Mouse (Mus musculus): ENCODE data around the gene Psmb3. TPM values are rescaled to one million over a fixed set of nuclear protein-coding genes. Genes with fewer than 3 reads are reported as not detected.
A peak's percentile ranks its signal among the peaks of the same experiment; 100 is the strongest.

The Psmb3 gene
- total and polyA plus RNA-seq, 3 experiments = 560 to 1,251 (median 863) TPM

DNA sequence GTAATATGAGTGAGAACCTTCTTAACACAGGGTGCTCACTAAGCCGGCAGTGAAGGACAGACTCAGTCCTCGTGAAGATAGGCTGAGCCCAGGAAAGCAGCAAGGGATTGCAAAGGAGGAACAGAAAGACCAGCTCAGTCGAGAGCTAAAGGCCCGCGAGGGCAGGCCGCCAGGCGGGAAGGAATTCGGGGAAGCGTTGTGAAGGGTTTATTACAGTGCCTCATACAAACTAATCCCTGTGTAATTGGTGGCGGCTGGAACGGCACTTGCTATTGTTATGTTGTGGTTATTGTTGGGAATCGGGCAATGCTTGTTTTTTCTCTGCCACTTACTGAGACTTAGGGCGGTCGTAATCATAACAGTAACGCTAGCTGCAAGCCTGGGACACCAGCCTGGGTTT is 25.8 kb upstream of the Psmb3 start:
- in situ Hi-C loops (cut with MboI; ENCODE audit: low pct_ligation_motif_present, low pct_unique_long_range_greater_than_20kb, low sequenced_read_pairs) (no loop called here), dilution Hi-C loops (cut with MboI; ENCODE audit: extremely low pct_ligation_motif_present, extremely low pct_unique_long_range_greater_than_20kb, low sequenced_read_pairs) (no loop called here)
- Histone ChIP-seq H3K79me2 (replicated peaks; ENCODE audit: control insufficient read depth, extremely low read depth, insufficient read depth, poor library complexity, severe bottlenecking) (no peaks in the 10 kb centered on the region), H3K9ac (ENCODE audit: insufficient read depth, low read depth) (no peak overlapping the region), H3K4me1 (ENCODE audit: control insufficient read depth in 1 of 2, insufficient read depth in 2 of 2) (no peaks in the 10 kb centered on the region), H3K4me2 (ENCODE audit: insufficient read depth, low read depth, poor library complexity, severe bottlenecking) (no peak overlapping the region), H3K36me3 (replicated peaks in 1 of 2; ENCODE audit: control insufficient read depth in 1 of 2, insufficient read depth in 1 of 2, low read length in 1 of 2) (peaks cover 93 to 99% of the 10 kb centered on the region in 2 experiments), H3K4me3 (replicated peaks in 1 of 3; ENCODE audit: low read depth in 2 of 3, low read length in 2 of 3, poor library complexity in 1 of 3) (no peak overlapping the region), H3K27ac (ENCODE audit: insufficient read depth, low read depth) (no peak overlapping the region), H3K9me3 (replicated peaks; ENCODE audit: low read length) (no peaks in the 10 kb centered on the region), H3K27me3 (replicated peaks) (no peaks in the 10 kb centered on the region)
- no peak for TF ChIP-seq EP300 (IDR thresholded peaks at IDR 0.05; ENCODE audit: low read length)
- TF ChIP-seq NRF1 (IDR thresholded peaks at IDR 0.05; ENCODE audit: low read depth, low read length) = no peak
- no peak for TF ChIP-seq CTCF (conservative IDR thresholded peaks at IDR 0.05 in 1 of 2, IDR thresholded peaks at IDR 0.05 in 1 of 2; ENCODE audit: low read depth in 2 of 2, low read length in 2 of 2)
- TF ChIP-seq BHLHE40 (IDR thresholded peaks at IDR 0.05; ENCODE audit: low read depth, low read length) = no peak
- no peak for TF ChIP-seq CHD1 (IDR thresholded peaks at IDR 0.05; ENCODE audit: low read depth, low read length)
- TF ChIP-seq ZMIZ1 (IDR thresholded peaks at IDR 0.05; ENCODE audit: low read depth, low read length) = no peak
- TF ChIP-seq MAX (IDR thresholded peaks at IDR 0.05; ENCODE audit: low read length) = no peak
- no peak for TF ChIP-seq JUN (IDR thresholded peaks at IDR 0.05; ENCODE audit: insufficient read depth, low read depth, low read length)
- TF ChIP-seq MAZ (IDR thresholded peaks at IDR 0.05; ENCODE audit: low read depth, low read length) = no peak
- TF ChIP-seq JUND (conservative IDR thresholded peaks at IDR 0.05; ENCODE audit: low read depth, low read length) = no peak
- no peak for TF ChIP-seq E2F4 (IDR thresholded peaks at IDR 0.05; ENCODE audit: insufficient replicate concordance, low read depth, low read length)
- no peak for TF ChIP-seq TBP (conservative IDR thresholded peaks at IDR 0.05; ENCODE audit: low read depth, low read length)
- TF ChIP-seq ETS1 (conservative IDR thresholded peaks at IDR 0.05; ENCODE audit: low read depth, low read length) = no peak
- no peak for TF ChIP-seq CHD2 (IDR thresholded peaks at IDR 0.05; ENCODE audit: low read length)
- TF ChIP-seq GABPA (IDR thresholded peaks at IDR 0.05; ENCODE audit: insufficient replicate concordance, low read depth, low read length) = no peak
- TF ChIP-seq POLR2AphosphoS2 (IDR thresholded peaks at IDR 0.05; ENCODE audit: low read depth, low read length) = no peak
- no peak for DNase-seq (ENCODE audit: extremely low read depth)

DNA sequence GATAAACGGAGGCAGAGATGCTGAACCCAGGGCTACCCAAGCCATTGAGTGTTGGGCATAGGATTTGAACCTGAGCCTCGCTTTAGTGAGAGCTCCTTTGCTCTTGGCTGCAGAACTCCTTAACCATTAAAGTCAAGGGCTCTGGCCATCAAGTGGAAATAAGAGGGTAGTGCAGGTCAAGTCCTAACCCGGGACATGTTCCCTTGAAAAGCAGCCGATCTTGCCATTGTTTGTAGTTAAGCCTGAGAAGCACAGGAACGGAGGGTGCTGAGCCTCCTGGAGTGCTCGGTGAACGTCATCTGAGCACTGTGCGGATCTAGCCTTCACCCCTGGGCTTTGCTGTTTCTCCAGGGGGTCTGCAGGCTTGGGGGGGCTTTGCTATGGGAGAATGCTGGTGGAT is 25.4 kb upstream of the Psmb3 start:
- no peaks in the 10 kb centered on the region for H3K27me3 ChIP-seq (replicated peaks)
- H3K4me1 ChIP-seq (ENCODE audit: control insufficient read depth in 1 of 2, insufficient read depth in 2 of 2) = no peaks in the 10 kb centered on the region
- in situ Hi-C loops (cut with MboI; ENCODE audit: low pct_ligation_motif_present, low pct_unique_long_range_greater_than_20kb, low sequenced_read_pairs) = no loop called here
- H3K4me3 ChIP-seq (replicated peaks in 1 of 3; ENCODE audit: low read depth in 2 of 3, low read length in 2 of 3, poor library complexity in 1 of 3) = no peak overlapping the region
- no peak overlapping the region for H3K4me2 ChIP-seq (ENCODE audit: insufficient read depth, low read depth, poor library complexity, severe bottlenecking)
- H3K9me3 ChIP-seq (replicated peaks; ENCODE audit: low read length) = no peaks in the 10 kb centered on the region
- no peak for DNase-seq (ENCODE audit: extremely low read depth)
- peaks cover 89 to 99% of the 10 kb centered on the region in 2 experiments for H3K36me3 ChIP-seq (replicated peaks in 1 of 2; ENCODE audit: control insufficient read depth in 1 of 2, insufficient read depth in 1 of 2, low read length in 1 of 2)
- TF ChIP-seq HCFC1 (IDR thresholded peaks at IDR 0.05; ENCODE audit: low read depth, low read length) (no peak), SMC3 (IDR thresholded peaks at IDR 0.05; ENCODE audit: low read depth, low read length) (peak; percentile 38), RAD21 (IDR thresholded peaks at IDR 0.05; ENCODE audit: low read depth, low read length) (peak; percentile 11), CTCF (conservative IDR thresholded peaks at IDR 0.05 in 1 of 2, IDR thresholded peaks at IDR 0.05 in 1 of 2; ENCODE audit: low read depth in 2 of 2, low read length in 2 of 2) (peak in 1 of 2 experiments; percentile 43; a peak in 2 of 4 replicates), E2F4 (IDR thresholded peaks at IDR 0.05; ENCODE audit: insufficient replicate concordance, low read depth, low read length) (no peak)
- H3K79me2 ChIP-seq (replicated peaks; ENCODE audit: control insufficient read depth, extremely low read depth, insufficient read depth, poor library complexity, severe bottlenecking) = no peaks in the 10 kb centered on the region
- dilution Hi-C loops (cut with MboI; ENCODE audit: extremely low pct_ligation_motif_present, extremely low pct_unique_long_range_greater_than_20kb, low sequenced_read_pairs) = no loop called here
- H3K9ac ChIP-seq (ENCODE audit: insufficient read depth, low read depth) = no peak overlapping the region
- H3K27ac ChIP-seq (ENCODE audit: insufficient read depth, low read depth) = no peak overlapping the region

Data from CH12.LX (cell line).